Mouse (Mus musculus): ENCODE results near the gene D230025D16Rik.

The D230025D16Rik gene

DNA sequence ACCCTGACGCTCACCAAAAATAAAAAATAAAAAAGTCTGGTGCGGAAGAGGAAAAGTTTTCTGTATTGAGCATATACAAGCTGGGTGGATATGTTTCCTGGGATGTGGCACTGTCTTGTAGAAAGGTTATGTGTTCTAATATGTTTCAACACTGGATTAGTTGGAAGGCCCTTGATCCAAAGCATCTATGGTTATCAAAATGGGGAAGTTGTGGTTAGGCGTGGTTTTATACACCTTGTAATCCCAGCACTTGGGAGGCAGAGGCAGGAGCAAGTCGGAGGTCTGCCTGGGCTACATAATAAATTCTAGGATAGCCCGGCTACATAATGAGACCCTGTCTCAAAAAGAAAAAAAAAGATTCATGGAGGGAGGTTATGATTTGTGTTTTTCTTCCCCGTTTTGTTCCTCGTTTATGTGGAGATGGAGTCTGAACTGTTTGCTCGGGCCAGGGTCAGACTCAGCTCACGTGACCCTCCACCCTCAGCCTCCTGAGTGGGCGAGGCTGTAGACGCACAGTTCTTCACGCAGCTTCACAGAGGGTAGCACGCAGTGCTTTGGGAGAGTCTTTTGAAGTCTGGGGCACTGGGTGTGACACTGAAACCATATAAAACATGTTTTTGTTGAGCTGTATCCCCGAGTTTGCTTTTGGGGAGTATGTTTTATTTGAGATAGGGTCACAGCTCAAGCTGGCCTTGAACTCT, 12.6 kb downstream of the D230025D16Rik start:
- in situ Hi-C loops (cut with MboI; ENCODE audit: low sequenced_read_pairs) = no loop called here

DNA sequence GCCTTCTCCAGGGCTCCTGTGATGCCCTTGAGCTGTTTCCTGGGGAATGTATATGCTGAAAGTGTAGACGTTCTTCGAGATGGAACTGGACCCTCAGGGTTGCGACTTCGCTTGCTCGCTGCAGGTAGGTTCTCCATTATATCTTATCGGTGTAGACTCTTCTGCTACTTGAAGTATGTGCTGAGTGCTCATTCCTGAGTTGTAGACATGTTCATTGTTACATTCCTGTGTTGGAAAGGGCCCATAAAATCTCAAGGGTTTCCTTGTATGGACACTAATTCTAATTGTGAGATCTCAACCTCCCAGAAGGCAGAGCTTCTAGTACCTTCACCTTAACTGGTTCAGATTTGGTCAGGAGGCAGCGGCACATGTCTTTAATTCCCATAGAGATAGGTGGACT, 16.1 kb downstream of the D230025D16Rik start:
- in situ Hi-C loops (cut with MboI; ENCODE audit: low sequenced_read_pairs) = no loop called here

DNA sequence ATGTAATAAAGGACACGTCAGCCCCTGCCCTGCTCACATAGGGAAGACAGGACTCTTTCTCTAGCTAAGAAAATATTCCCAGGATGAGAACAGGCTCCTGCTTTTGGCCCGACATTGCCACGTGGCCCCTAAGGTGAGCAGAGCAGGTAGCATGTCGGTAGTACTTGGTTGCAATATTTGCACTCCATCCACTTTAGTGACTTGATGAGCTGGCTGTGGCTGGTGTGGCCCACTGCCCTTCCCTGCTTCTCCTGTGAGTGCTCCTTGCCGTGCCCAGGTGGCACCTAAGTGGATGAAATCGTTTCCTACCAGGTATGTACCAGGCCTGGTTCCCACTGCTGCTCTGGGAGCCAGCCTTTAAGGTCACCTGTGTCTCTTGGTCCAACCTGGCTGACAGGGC, 27.0 kb downstream of the D230025D16Rik start:
- in situ Hi-C loops (cut with MboI; ENCODE audit: low sequenced_read_pairs) = no loop called here

DNA sequence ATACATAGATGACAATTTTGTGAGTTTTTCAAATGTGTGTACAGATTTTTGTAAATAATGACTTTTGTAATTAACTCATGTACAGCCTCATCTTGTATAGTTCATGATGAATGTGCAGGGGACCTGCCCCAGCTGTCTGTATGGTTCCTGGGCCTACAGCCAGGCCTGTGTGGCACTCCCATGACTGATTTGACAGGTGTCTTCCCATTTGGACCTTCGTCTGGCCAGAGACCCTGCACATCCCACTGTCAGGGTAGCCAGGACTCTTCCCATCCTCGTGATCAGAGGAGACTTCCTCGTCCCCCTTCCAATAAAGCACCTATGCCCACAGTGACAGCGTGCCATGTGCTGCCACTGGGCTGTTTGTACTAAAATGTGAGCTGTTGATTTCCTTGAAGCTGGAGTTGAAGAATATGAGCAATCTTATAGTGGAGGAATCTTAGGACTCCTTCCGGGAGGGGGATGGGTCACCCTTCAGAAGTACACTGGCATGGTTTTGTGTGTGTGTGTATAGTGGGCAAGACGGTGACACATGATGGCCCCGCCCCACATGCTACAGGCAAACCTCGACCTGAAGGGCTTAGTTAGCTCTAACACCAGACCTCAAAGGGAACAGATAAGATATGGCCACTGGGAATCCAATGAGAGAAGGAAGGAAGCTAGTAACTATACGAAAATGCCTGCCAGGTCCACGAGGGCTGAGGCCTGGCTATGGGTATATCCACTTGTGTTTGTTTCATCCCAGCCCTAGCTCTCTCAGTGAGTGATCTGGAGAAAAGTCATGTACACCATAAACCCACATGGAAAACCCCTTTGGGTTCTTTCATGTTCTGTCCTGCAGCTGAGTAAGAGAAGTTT, 28.0 kb downstream of the D230025D16Rik start:
- in situ Hi-C loops (cut with MboI; ENCODE audit: low sequenced_read_pairs) = no loop called here

DNA sequence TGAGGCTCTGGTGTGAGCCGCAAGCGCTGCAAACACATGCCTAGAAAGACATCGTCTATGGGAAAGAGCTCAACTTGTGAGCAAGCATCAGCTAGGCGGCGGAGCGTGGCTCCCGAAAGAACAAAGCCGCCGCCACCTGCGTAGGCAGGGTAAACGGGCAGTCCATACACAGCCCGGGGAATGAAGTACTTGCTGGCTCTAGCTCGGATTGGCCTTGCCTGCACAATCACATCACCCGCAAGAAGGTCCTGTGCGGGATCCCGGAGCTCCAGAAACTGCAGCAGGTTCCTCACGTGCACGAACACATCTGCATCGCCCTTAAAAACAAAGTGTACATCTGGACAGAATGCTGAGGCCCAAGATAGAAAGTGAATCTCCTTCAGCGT, 28.8 kb downstream of the D230025D16Rik start:
- in situ Hi-C loops (cut with MboI; ENCODE audit: low sequenced_read_pairs) = no loop called here

DNA sequence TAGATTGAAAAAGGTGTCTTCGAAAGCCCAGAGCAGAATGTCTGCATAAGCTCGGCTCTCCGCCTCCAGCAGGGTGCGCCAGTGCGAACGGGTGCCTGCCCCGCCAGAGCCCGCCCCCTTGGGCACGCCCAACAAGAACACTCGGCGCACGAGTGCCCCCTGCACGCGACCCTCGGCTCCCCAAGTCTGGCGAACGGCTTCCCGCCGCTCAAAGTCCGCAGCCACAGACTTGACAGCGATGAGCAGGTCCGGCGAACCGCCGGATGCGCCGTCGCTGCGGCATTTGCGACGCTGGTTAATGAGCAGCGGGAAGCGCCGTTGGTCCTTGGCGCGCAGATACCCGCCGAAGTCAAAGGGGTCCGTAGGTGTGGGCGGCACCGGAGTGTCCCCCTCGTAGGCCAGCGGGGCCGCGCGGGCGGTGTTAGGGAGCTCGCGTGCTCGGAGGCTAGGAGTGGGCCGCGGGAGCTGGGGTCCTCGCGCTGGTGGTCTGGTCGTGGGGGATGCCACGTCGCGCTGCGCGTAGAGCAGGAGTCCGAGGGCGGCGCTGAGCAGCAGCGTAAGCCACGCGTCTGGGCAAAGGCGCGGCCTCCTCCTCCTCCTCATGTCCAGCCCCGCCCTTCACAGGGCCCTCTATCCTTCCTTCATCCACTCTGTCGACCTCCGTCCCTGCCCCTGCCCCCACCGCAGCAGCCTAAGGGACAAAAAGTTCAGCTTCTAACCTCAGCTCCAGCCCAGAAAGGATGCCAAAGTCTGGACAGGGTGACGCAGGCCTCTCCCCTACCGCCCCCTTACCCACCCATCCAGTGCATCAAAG, 29.4 kb downstream of the D230025D16Rik start:
- in situ Hi-C loops (cut with MboI; ENCODE audit: low sequenced_read_pairs) = no loop called here

DNA sequence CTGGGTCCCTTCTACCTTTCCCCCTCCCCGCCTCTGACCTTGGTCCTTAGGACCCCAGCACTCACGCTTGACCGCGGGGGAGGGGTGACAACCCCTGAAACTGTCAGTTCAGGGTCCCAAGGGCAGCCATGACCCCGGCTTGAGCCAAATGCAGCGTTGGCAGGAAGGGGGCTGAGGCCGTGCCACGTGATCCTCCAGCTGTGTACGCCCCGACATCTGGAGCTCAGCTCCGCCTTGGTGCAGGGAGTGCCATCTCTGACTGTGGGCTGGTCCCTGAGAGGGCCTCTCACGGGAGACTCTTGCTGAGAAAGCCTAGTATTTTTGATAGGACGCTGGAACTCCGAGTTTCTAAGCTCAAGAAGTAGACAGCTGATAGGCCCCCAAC, 30.0 kb downstream of the D230025D16Rik start, which contains the start of gene B3gnt9:
Gene B3gnt9, minus strand, starts transcription at position 188 of the 385 bp plus-strand sequence.
- in situ Hi-C loops (cut with MboI; ENCODE audit: low sequenced_read_pairs) = no loop called here

DNA sequence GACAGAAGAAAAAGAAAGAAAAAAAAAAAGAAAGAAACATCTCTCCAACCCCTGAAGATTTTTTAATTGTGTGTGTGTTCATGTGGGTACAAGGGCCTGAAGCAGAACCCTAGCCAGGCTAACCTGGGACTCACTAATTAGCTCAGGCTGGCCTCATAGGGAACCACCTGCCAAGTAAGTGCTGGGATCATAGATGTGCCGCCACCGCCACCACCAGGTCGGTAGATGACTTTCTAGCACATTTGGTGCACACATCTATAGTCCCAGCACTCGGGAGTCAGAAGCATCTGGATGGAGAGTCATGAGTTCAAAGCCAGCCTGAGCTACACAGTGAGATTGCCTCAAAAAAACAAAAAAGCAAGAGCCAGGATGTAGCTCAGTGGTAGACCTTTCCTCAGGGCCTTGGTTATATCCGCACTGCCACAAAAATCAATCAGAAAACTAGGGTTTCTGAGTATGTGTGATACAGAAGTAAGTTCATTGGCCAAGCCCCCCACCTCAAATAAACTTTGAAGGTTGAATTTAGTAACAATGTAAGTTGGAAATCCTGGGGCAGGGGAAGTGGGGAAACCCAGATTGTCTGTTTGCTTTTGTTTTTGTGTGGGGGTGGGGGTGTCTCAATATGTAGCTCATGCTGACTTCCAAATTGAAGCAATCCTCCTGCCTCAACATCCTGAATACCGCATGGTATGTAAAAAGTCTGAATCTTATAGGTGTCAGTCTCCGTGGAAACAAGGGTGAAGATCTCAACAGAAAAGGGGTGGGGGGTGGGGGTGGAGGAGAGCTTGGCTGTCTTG, 32.6 kb downstream of the D230025D16Rik start:
- in situ Hi-C loops (cut with MboI; ENCODE audit: low sequenced_read_pairs) = no loop called here

DNA sequence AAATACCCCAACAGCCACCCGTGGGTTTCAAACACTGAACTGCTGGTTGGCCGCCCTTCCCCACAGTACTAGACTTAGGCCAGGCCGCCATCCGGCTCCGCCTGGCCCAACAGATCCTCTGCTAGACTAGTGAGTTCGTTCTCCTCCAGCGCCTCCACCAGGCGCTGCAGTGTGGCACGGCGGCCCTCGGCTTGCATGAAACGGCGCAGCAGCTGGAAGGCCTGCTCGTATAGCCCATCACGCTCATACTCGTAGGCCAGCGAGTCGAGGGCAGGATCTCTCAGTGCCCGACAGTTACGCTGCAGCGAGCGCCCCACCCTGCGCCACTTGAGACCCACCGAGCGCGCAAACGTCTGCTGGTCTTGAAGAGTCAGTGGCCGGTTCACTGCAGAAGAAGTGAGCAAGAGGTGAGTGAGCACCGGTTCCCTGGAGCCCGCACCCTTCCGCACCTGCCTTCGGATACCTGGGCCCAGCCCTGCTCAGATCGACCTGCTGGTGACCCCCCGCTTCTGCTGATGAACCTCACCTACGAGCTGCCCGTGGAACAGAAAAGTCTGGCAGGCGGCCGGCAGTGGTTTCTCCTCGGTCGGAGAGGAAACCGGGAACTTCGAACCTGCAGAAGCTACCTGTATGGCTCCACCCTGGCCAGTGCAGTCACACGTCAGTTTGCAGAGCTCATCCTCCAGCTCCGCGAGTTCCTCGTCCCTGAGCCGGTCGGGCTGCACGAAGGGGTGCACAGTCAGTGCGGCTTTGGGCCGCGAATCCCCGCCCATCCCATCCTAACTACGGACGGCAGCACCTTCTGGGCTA, 34.2 kb downstream of the D230025D16Rik start:
- in situ Hi-C loops (cut with MboI; ENCODE audit: low sequenced_read_pairs) = no loop called here

DNA sequence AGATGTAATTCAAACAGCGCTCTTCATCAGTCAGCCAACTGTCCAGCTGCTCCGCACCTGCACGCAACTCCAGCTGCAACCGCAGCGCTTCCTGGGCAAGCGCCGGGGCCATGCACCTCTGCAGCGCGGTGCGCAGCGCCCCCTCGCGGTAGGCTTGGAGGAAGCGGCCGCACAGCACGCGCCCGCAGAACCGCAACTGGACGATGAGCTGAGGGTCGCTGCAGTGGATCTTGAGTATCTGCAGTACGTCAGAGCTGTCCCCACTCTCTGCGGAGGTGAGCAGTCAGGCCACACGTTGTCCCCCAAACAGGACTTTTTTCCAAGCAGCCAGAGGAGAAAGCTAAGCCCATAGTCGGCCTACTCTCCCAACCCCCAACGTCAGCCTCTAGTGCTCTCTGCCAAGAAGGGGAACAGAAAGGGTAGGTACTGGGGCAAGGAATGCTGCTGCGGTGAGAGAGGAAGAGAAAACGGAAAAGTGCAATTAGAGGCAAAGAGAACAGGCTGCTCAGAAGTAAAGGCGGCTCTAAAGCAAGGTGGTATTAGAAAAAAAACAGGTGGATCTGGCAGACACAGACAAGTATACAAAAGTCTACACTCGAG, 34.9 kb downstream of the D230025D16Rik start:
- in situ Hi-C loops (cut with MboI; ENCODE audit: low sequenced_read_pairs) = no loop called here

DNA sequence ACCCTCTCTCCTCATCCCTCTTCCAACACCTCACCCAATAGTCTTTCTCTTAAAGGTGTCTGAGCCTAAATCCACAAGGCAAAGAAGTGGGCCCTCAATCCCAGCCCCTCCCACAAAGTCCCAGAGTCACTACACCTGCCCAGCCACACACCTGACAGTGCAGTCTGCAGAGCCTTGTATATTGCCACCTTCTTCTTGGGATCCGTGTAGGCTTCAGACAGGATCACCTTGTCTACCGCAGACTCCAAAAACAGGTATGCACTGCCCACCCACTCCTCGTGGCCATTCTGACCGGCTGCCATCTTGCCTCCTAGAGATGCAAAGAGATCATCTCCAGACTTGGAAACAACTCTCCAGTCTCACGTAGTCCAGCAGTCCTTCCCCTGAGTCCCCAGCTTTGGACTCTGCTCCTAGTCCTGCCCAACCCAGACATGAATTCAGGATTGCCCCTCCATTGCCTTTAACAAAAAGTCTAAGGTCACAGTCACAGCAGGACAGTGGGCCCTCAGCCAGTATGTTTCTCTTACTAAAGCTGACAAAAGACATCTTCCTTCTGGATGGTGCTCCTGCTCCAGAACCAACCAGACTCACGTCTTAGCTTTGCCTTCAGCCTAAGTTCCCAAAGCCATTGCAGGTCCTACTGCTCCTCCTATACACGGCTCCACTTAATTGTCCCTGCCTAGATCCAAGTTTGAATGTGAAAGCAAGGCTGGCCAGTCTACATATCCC, 35.6 kb downstream of the D230025D16Rik start:
- in situ Hi-C loops (cut with MboI; ENCODE audit: low sequenced_read_pairs) = no loop called here

DNA sequence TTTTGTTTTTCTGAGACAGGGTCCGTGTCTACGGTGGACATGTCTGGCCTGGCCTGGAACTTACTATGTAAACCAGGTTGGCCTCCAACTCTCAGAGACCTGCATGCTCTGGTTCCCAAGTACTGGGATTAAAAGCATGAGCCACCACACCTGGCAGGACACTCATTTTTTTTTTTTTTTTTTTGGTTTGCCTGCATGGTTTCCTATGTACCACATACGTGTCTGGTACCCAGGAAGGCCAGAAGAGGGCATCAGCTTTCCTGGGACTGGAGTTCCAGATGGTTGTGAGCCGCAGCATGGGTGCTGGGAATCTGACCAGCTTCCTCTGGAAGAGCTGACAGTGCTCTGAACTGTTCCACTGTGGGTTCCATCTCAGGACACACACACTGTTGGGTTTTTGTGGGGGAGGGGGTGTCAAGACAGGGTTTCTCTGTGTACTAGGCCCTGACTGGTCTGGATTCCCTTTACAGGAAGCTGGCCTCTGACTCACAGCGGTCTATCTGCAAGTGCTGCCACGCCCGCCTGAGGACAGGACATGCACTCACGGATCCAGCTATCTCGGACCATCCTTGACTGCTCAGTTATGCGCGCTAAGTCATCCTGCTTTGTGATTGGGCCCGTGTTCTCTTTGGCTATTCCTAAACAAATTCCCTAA, 36.5 kb downstream of the D230025D16Rik start:
- in situ Hi-C loops (cut with MboI; ENCODE audit: low sequenced_read_pairs) = no loop called here

DNA sequence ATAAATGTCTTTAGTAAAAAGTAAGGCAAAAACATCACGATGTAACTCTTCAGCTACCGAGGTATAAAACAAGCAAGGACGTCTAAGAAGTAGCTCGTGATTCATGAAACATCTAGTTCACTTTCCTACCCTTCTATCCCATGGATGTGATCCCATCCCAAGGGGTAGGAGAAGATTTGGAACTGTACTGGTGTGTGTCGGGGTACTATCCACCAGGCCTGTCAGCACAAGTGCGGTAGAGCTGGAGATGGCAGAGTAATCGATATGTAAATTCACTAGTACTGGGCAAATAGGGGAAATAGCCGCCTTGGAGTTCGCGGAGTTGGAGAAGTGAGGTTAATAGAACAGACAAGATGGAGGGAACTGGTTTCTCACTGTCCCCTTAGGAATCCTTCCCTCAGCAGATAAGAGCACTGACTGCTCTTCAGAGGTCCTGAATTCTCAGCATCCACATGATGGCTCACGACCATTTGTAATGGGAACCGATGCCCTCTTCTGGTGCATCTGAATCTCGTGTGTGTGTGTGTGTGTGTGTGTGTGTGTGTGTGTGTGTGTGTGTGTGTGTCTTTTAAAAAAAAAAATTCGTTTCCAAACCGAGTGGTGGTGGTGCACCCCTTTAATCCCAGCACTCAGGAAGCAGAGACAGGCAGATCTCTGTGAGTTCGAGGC, 38.4 kb downstream of the D230025D16Rik start:
- in situ Hi-C loops (cut with MboI; ENCODE audit: low sequenced_read_pairs) = no loop called here

DNA sequence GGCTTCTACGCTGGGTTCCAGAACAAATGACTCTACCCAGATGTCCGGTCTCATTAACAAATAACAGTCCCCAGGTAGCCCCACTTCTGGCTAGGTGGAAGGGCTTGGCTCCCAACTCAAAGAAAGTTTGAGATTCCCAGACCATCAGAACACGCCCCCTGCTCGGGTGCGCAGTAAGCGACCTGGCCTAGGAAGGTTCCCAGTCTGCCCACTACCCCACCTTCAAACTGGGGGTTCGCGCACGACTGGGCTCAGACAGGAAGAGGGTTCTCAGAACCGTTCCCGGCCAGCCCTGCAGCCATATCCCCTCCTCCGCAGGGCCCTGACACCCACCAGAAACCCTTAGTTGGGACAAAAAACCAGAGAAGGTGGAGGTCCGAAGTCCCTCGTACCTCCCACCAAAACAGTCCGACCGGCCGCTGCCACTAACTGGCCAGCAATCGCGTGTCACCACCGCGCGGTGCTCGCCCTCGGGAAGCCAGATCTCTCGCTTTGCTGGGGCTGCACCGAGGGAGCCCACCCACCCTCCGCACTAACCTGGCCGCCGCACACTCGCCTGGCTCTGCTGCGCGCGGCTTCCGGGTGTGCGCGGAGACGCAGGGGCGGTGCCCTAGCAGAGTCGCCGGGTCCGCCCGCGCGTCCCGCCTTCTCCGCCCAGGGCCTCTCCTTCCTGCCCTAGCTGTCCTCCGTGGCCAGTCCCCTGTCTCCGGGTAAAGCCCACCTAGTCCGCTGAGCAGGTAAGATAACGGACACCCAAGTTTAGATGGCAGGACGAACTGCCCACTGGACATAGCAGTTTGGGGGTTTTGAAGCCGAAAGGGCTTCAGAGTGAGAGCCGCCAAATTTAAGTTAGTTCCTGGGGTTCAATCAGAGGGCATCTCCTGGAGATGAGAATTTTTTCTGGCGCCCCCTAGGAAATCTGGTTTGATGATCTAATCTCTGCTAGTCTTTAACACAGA, 39.4 kb downstream of the D230025D16Rik start, which contains the start of the genes Tradd and Fbxl8:
Gene Tradd, minus strand, starts transcription at position 586 of the 959 bp plus-strand sequence.
Gene Fbxl8, plus strand, starts transcription at position 625 of the 959 bp plus-strand sequence.
- in situ Hi-C loops (cut with MboI; ENCODE audit: low sequenced_read_pairs) = no loop called here

DNA sequence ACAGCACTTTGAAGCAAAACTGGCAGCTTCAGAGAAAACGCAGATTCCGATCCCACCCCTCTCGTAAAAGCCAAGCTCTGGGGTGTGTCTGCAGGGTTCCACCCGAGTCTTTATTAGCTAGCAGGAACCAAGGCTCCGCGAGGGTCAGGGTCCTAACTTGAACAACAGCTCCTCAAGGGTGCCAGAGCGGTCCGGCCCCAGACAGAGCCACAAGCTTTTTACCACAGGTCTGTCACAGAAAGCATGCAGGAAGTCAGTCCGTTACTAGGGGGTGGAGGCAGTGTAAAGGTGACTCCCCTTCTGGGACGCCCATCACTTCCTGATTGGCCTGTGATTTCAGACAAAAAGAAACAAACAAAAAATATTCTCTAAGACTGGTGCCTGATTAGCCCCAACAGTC, 40.2 kb downstream of the D230025D16Rik start:
- in situ Hi-C loops (cut with MboI; ENCODE audit: low sequenced_read_pairs) = no loop called here

DNA sequence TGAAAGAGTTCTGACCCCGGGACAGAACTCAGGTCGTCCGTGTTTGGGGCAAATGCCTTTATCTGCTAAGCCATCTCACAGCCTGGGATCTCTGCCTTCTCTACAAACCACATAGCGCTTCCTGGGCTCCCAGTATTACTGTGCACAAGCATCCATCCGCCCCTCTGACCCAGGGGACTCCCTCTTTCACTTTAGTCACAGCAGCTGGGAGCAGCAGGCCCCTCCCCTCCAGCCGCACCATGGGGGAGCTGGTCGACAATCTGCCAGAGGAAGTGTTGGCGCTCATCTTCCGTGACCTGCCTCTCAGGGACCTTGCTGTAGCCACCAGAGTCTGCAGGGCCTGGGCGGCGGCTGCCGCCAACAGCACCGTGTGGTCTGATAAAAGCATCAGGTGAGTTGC, 41.8 kb downstream of the D230025D16Rik start:
- in situ Hi-C loops (cut with MboI; ENCODE audit: low sequenced_read_pairs) = no loop called here
